ENCODE assay signal across 8 mouse cellular contexts in genomic region chr11:20531682-20531991, GRCm38 (mm10). TPM values are rescaled to one million over a fixed set of nuclear protein-coding genes. Genes with fewer than 3 reads are reported as not detected.
DNase-seq lines count a peak whose midpoint lies in the region; ATAC-seq and TF ChIP-seq lines count a peak whose summit lies in the region.

No protein-coding gene starts in this region.

- no peak for ATAC-seq in lung, postnatal 0 days
- no peak for ATAC-seq in forebrain, embryonic 13.5 days
- no peak for ATAC-seq in limb, embryonic 15.5 days (ENCODE audit: insufficient number of reproducible peaks, low FRiP score, low TSS enrichment, low read depth)
- ATAC-seq in stomach, embryonic 14.5 days (ENCODE audit: insufficient number of reproducible peaks, insufficient read depth, low FRiP score, low read depth), result peak; percentile 14; the same call in 1 of the 2 replicates

- peak overlapping the region; percentile 82 for H3K27ac ChIP-seq in lung, postnatal 0 days (ENCODE audit: low read length)
- no peak overlapping the region for H3K27ac ChIP-seq in forebrain, embryonic 13.5 days
- peak overlapping the region; percentile 95 for H3K27ac ChIP-seq in limb, embryonic 15.5 days
- peak overlapping the region; percentile 84 for H3K27ac ChIP-seq in stomach, embryonic 14.5 days (ENCODE audit: low read length)

- no peaks in the 10 kb centered on the region for H3K36me3 ChIP-seq in lung, postnatal 0 days (ENCODE audit: insufficient read depth, low read length)
- no peaks in the 10 kb centered on the region for H3K36me3 ChIP-seq in forebrain, embryonic 13.5 days (ENCODE audit: poor library complexity, severe bottlenecking)
- H3K36me3 ChIP-seq in limb, embryonic 15.5 days, result no peaks in the 10 kb centered on the region
- no peaks in the 10 kb centered on the region for H3K36me3 ChIP-seq in stomach, embryonic 14.5 days (ENCODE audit: control insufficient read depth, insufficient read depth, low read length)

- peak overlapping the region; percentile 94 for H3K4me2 ChIP-seq in lung, postnatal 0 days (replicated peaks; ENCODE audit: low read depth, low read length)
- peak overlapping the region; percentile 85 for H3K4me2 ChIP-seq in forebrain, embryonic 13.5 days
- H3K4me2 ChIP-seq in limb, embryonic 15.5 days, result peak overlapping the region; percentile 71
- peak overlapping the region; percentile 84 for H3K4me2 ChIP-seq in stomach, embryonic 14.5 days (replicated peaks; ENCODE audit: low read depth, low read length)

- no peak for TF ChIP-seq EP300 in lung, postnatal 0 days (IDR thresholded peaks at IDR 0.05)

- no peak for TF ChIP-seq CTCF in lung, postnatal 0 days (IDR thresholded peaks at IDR 0.05)

- peak overlapping the region; percentile 50; the same call in 1 of the 2 replicates for H3K9ac ChIP-seq in lung, postnatal 0 days (replicated peaks; ENCODE audit: low read depth)
- H3K9ac ChIP-seq in forebrain, embryonic 13.5 days, result peak overlapping the region; percentile 74
- H3K9ac ChIP-seq in limb, embryonic 15.5 days, result peak overlapping the region; percentile 50
- H3K9ac ChIP-seq in stomach, embryonic 14.5 days (replicated peaks; ENCODE audit: low read depth, low read length), result peak overlapping the region; percentile 58

- no peak for DNase-seq in lung, postnatal 0 days (ENCODE audit: low spot score)
- DNase-seq in lung, postnatal 25 days (ENCODE audit: low spot score), result no peak
- no peak for DNase-seq in retina, embryonic 14.5 days (ENCODE audit: low spot score)
- DNase-seq in cerebellum, postnatal 4 days (ENCODE audit: low spot score in 2 of 2), result no peak
- no peak for DNase-seq in adrenal gland, postnatal 25 days

- no peaks in the 10 kb centered on the region for H3K9me3 ChIP-seq in lung, postnatal 0 days (ENCODE audit: low read length)
- H3K9me3 ChIP-seq in forebrain, embryonic 13.5 days (replicated peaks), result no peaks in the 10 kb centered on the region
- no peaks in the 10 kb centered on the region for H3K9me3 ChIP-seq in limb, embryonic 15.5 days
- H3K9me3 ChIP-seq in stomach, embryonic 14.5 days (ENCODE audit: control insufficient read depth, low read depth, low read length), result no peaks in the 10 kb centered on the region

- H3K27me3 ChIP-seq in lung, postnatal 0 days (replicated peaks; ENCODE audit: insufficient read depth, low read length), result no peaks in the 10 kb centered on the region
- H3K27me3 ChIP-seq in forebrain, embryonic 13.5 days, result no peaks in the 10 kb centered on the region
- H3K27me3 ChIP-seq in limb, embryonic 15.5 days, result no peaks in the 10 kb centered on the region
- no peaks in the 10 kb centered on the region for H3K27me3 ChIP-seq in stomach, embryonic 14.5 days (ENCODE audit: control insufficient read depth, insufficient read depth, low read length)

- no peaks in the 10 kb centered on the region for H3K4me1 ChIP-seq in lung, postnatal 0 days (ENCODE audit: insufficient read depth, low read depth, low read length)
- peaks cover 9% of the 10 kb centered on the region; the same call in 1 of the 2 replicates for H3K4me1 ChIP-seq in forebrain, embryonic 13.5 days
- H3K4me1 ChIP-seq in limb, embryonic 15.5 days, result peaks cover 15% of the 10 kb centered on the region
- peaks cover 5% of the 10 kb centered on the region; the same call in 1 of the 2 replicates for H3K4me1 ChIP-seq in stomach, embryonic 14.5 days (ENCODE audit: control insufficient read depth, insufficient read depth, low read length)

- peak overlapping the region; percentile 55 for H3K4me3 ChIP-seq in lung, postnatal 0 days (ENCODE audit: low read depth, low read length)
- peak overlapping the region; percentile 52 for H3K4me3 ChIP-seq in forebrain, embryonic 13.5 days
- H3K4me3 ChIP-seq in limb, embryonic 15.5 days, result peak overlapping the region; percentile 51
- H3K4me3 ChIP-seq in stomach, embryonic 14.5 days (ENCODE audit: low read depth, low read length), result peak overlapping the region; percentile 47

- WGBS in lung, postnatal 0 days, result 4% methylated on average over 1 of the region's 1 CpGs
- 30% methylated on average over 1 of the region's 1 CpGs for WGBS in forebrain, embryonic 13.5 days
- WGBS in limb, embryonic 15.5 days, result 12% methylated on average over 1 of the region's 1 CpGs
- WGBS in stomach, embryonic 14.5 days, result 21% methylated on average over 1 of the region's 1 CpGs

RNA-seq across cellular contexts. Expression of gene Sertad2, which starts 11.4 kb away (rescaled TPM):
- 43.6 and 44.9 TPM in 2 replicates for polyA plus RNA-seq in lung, postnatal 0 days (2015; fragmentation: Nextera tagmentation; extraction: Ambion mirVana)
- 35.2 and 41.8 TPM in 2 replicates for polyA plus RNA-seq in forebrain, embryonic 13.5 days (2015; fragmentation: Nextera tagmentation; extraction: Ambion mirVana)
- polyA plus RNA-seq in limb, embryonic 15.5 days (2015; fragmentation: Nextera tagmentation; extraction: Ambion mirVana), result 46.5 and 54.3 TPM in 2 replicates
- polyA plus RNA-seq in stomach, embryonic 14.5 days (2014; fragmentation: Nextera tagmentation; extraction: Ambion mirVana), result 32.6 and 36.0 TPM in 2 replicates
- 14.2 and 15.7 TPM in 2 replicates for total RNA-seq in adrenal gland, postnatal 25 days (2021)
